Mouse (Mus musculus): ENCODE data around the gene Ccdc189. TPM values are rescaled to one million over a fixed set of nuclear protein-coding genes. Genes with fewer than 3 reads are reported as not detected.

The Ccdc189 gene
- not detected for polyA plus RNA-seq (2014; fragmentation: Illumina TruSeq; extraction: RNeasy Lipid Tissue Mini Kit (QIAGEN cat#74804); ENCODE audit: low replicate concordance)

GRCm38 (mm10) chr7:127588011-127588871, at the start of gene Ccdc189, which contains the start of gene Rnf40:
Gene Ccdc189 (minus strand): TSS chr7:127588595.
Gene Rnf40 (plus strand): TSS chr7:127588767.

GRCm38 (mm10) chr7:127614891-127615843, 26.8 kb upstream of the Ccdc189 start, which contains the start of gene Zfp629:
Gene Zfp629 (minus strand): TSS chr7:127615797.

DNA sequence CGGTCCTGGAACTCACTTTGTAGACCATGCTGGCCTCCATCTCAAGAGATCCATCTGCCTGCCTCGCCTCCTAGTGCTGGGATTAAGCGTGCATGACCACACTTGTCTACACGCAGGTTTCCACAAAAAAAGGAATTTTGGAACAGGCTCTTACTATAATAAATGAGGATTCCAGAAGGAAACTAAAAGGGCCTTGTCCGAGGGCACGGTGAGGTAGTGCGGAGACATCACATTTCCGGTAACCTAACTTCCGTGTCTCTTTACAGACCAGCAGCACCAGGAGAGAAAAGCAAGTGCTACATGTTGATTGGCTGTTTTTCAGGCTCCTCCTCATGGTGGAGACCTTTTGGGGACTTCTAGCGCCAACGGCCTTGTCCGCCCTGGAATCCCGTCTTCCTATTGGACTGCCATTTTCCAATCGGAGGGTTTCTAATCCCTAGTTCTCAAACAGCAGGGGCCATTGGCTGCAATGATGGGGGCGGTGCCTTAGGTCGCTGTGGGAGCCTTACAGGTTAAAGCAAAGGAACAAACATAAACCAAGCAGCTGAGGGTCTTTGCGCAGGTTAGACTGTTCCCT, 15.4 kb downstream of the Ccdc189 start, which contains the start of gene Phkg2:
TSS of gene Phkg2 (plus strand) at position 446 of the 577 bp plus-strand sequence.

GRCm38 (mm10) chr7:127561340-127561858, 27.0 kb downstream of the Ccdc189 start, which contains the start of gene Tmem265:
Gene Tmem265 (plus strand): TSS chr7:127561390.

Other genes starting within 250 kb of the Ccdc189 start
- 2.2 TPM for gene Zfp768, start 243.0 kb downstream of the Ccdc189 start, polyA plus RNA-seq (2014; fragmentation: Illumina TruSeq; extraction: RNeasy Lipid Tissue Mini Kit (QIAGEN cat#74804); ENCODE audit: low replicate concordance)
- gene Zfp747, start 212.5 kb downstream of the Ccdc189 start, polyA plus RNA-seq (2014; fragmentation: Illumina TruSeq; extraction: RNeasy Lipid Tissue Mini Kit (QIAGEN cat#74804); ENCODE audit: low replicate concordance), result 5.3 TPM
- 2.9 TPM for gene 9130019O22Rik, start 201.4 kb downstream of the Ccdc189 start, polyA plus RNA-seq (2014; fragmentation: Illumina TruSeq; extraction: RNeasy Lipid Tissue Mini Kit (QIAGEN cat#74804); ENCODE audit: low replicate concordance)
- 1.2 TPM for gene E430018J23Rik, start 195.0 kb downstream of the Ccdc189 start, polyA plus RNA-seq (2014; fragmentation: Illumina TruSeq; extraction: RNeasy Lipid Tissue Mini Kit (QIAGEN cat#74804); ENCODE audit: low replicate concordance)
- 3.5 TPM for gene Zfp764, start 181.8 kb downstream of the Ccdc189 start, polyA plus RNA-seq (2014; fragmentation: Illumina TruSeq; extraction: RNeasy Lipid Tissue Mini Kit (QIAGEN cat#74804); ENCODE audit: low replicate concordance)
- 2.5 TPM for gene Zfp688, start 166.5 kb downstream of the Ccdc189 start, polyA plus RNA-seq (2014; fragmentation: Illumina TruSeq; extraction: RNeasy Lipid Tissue Mini Kit (QIAGEN cat#74804); ENCODE audit: low replicate concordance)
- 0.97 TPM for gene Zfp689, start 139.4 kb downstream of the Ccdc189 start, polyA plus RNA-seq (2014; fragmentation: Illumina TruSeq; extraction: RNeasy Lipid Tissue Mini Kit (QIAGEN cat#74804); ENCODE audit: low replicate concordance)
- gene Prr14, start 129.0 kb downstream of the Ccdc189 start, polyA plus RNA-seq (2014; fragmentation: Illumina TruSeq; extraction: RNeasy Lipid Tissue Mini Kit (QIAGEN cat#74804); ENCODE audit: low replicate concordance), result 29.5 TPM
- 5.9 TPM for gene Fbrs, start 109.4 kb downstream of the Ccdc189 start, polyA plus RNA-seq (2014; fragmentation: Illumina TruSeq; extraction: RNeasy Lipid Tissue Mini Kit (QIAGEN cat#74804); ENCODE audit: low replicate concordance)
- gene Srcap, start 76.6 kb downstream of the Ccdc189 start, polyA plus RNA-seq (2014; fragmentation: Illumina TruSeq; extraction: RNeasy Lipid Tissue Mini Kit (QIAGEN cat#74804); ENCODE audit: low replicate concordance), result 4.5 TPM
- 5.1 TPM for gene Gm42715, start 69.0 kb downstream of the Ccdc189 start, polyA plus RNA-seq (2014; fragmentation: Illumina TruSeq; extraction: RNeasy Lipid Tissue Mini Kit (QIAGEN cat#74804); ENCODE audit: low replicate concordance)
- not detected for gene Tmem265, start 27.2 kb downstream of the Ccdc189 start, polyA plus RNA-seq (2014; fragmentation: Illumina TruSeq; extraction: RNeasy Lipid Tissue Mini Kit (QIAGEN cat#74804); ENCODE audit: low replicate concordance)
- 18.3 TPM for gene Phkg2, start 15.3 kb downstream of the Ccdc189 start, polyA plus RNA-seq (2014; fragmentation: Illumina TruSeq; extraction: RNeasy Lipid Tissue Mini Kit (QIAGEN cat#74804); ENCODE audit: low replicate concordance)
- gene Rnf40, start 172 bp upstream of the Ccdc189 start, polyA plus RNA-seq (2014; fragmentation: Illumina TruSeq; extraction: RNeasy Lipid Tissue Mini Kit (QIAGEN cat#74804); ENCODE audit: low replicate concordance), result 0.82 TPM
- gene Zfp629, start 27.2 kb upstream of the Ccdc189 start, polyA plus RNA-seq (2014; fragmentation: Illumina TruSeq; extraction: RNeasy Lipid Tissue Mini Kit (QIAGEN cat#74804); ENCODE audit: low replicate concordance), result 4.8 TPM
- 1.2 TPM for gene Bcl7c, start 120.3 kb upstream of the Ccdc189 start, polyA plus RNA-seq (2014; fragmentation: Illumina TruSeq; extraction: RNeasy Lipid Tissue Mini Kit (QIAGEN cat#74804); ENCODE audit: low replicate concordance)
- gene Ctf1, start 124.1 kb upstream of the Ccdc189 start, polyA plus RNA-seq (2014; fragmentation: Illumina TruSeq; extraction: RNeasy Lipid Tissue Mini Kit (QIAGEN cat#74804); ENCODE audit: low replicate concordance), result 0.74 TPM
- gene Ctf2, start 143.6 kb upstream of the Ccdc189 start, polyA plus RNA-seq (2014; fragmentation: Illumina TruSeq; extraction: RNeasy Lipid Tissue Mini Kit (QIAGEN cat#74804); ENCODE audit: low replicate concordance), result not detected
- gene Fbxl19, start 155.9 kb upstream of the Ccdc189 start, polyA plus RNA-seq (2014; fragmentation: Illumina TruSeq; extraction: RNeasy Lipid Tissue Mini Kit (QIAGEN cat#74804); ENCODE audit: low replicate concordance), result 0.11 TPM
- 0.63 TPM for gene Orai3, start 181.2 kb upstream of the Ccdc189 start, polyA plus RNA-seq (2014; fragmentation: Illumina TruSeq; extraction: RNeasy Lipid Tissue Mini Kit (QIAGEN cat#74804); ENCODE audit: low replicate concordance)
- 3.5 TPM for gene Setd1a, start 188.1 kb upstream of the Ccdc189 start, polyA plus RNA-seq (2014; fragmentation: Illumina TruSeq; extraction: RNeasy Lipid Tissue Mini Kit (QIAGEN cat#74804); ENCODE audit: low replicate concordance)
- not detected for gene Gm49388, start 197.0 kb upstream of the Ccdc189 start, polyA plus RNA-seq (2014; fragmentation: Illumina TruSeq; extraction: RNeasy Lipid Tissue Mini Kit (QIAGEN cat#74804); ENCODE audit: low replicate concordance)
- 14.6 TPM for gene Hsd3b7, start 212.0 kb upstream of the Ccdc189 start, polyA plus RNA-seq (2014; fragmentation: Illumina TruSeq; extraction: RNeasy Lipid Tissue Mini Kit (QIAGEN cat#74804); ENCODE audit: low replicate concordance)
- 11.9 TPM for gene Stx4a, start 235.7 kb upstream of the Ccdc189 start, polyA plus RNA-seq (2014; fragmentation: Illumina TruSeq; extraction: RNeasy Lipid Tissue Mini Kit (QIAGEN cat#74804); ENCODE audit: low replicate concordance)
- 0.30 TPM for gene Stx1b, start 236.0 kb upstream of the Ccdc189 start, polyA plus RNA-seq (2014; fragmentation: Illumina TruSeq; extraction: RNeasy Lipid Tissue Mini Kit (QIAGEN cat#74804); ENCODE audit: low replicate concordance)

All from small intestine, adult 10 weeks (tissue).